Mouse (Mus musculus) spleen, adult 18-20 months (tissue): ENCODE results near the gene Zfp652.
A peak's percentile ranks its signal among the peaks of the same experiment; 100 is the strongest.

Experiments used
- DNase-seq, 2 experiments: peaks; one replicate each; pipeline ENCODE4 v3.0.0; 2022; ENCODE audit warnings: mixed read lengths in 2 of 2

Zfp652 gene

DNA sequence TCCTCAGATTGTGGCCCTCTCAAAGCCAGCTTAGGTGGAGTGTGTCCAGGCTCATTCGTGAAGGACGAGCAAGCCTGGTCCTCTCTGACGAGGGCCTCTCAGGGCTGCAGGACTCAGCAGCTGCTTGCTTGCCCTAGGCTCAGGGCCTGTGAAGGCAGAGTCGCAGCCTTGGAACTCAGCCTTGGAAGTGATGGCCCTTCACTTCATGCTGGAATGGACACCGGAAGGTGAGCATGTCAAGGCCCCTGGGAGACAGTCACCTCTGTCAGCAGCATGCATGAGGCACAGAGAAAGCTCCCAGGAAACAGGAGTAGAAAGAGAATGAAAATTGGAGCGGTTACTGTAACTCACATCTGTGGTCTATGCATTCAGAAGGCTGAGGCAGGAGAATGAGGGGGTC is 99.3 kb downstream of the Zfp652 start:
- DNase-seq, result no peak

DNA sequence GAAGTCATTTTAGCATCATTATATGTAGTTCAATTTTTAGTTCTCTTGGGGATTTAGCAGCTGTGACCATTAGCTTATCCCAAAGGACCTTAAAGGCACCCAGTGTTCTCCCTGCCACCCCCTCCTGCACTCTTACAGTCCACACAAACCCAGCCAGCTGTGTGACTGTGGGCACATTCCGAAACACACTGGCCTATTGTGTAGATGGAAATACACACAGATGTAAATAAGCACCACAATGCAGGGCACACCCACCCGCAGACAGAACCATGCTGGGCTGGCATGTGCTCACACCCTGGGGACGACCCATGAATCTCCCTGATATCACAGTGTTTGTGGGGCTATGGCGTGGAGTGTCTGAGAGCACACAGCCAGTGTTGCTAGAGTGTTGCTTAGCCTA is 99.8 kb downstream of the Zfp652 start:
- DNase-seq, result no peak

- no peak for DNase-seq
Measured at GRCm38 (mm10) chr11:95814101-95814500, 101.6 kb downstream of the Zfp652 start.

GRCm38 (mm10) chr11:95814857-95815256 is 102.4 kb downstream of the Zfp652 start:
- no peak for DNase-seq

DNA sequence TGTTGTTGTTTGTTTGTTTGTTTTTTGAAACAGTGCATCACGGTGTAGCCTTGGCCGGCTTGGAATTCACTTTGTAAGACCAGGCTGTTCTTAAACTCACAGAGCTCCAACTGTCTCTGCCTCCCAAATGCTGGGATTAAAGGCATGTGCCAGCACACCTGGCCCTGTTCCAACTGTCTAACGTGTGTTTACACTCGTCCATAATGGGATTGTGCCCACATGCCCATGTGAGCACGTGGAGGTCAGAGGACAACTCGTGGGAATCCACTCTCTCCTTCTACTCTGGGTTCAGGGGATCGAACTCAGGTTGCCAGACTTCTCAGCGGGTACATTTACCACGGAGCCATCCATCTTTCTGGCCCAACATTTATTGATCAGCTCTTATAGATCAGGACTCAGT is 102.9 kb downstream of the Zfp652 start:
- no peak for DNase-seq

- no peak for DNase-seq
Measured at GRCm38 (mm10) chr11:95819138-95819537, 106.7 kb downstream of the Zfp652 start.

GRCm38 (mm10) chr11:95821511-95821910 is 109.0 kb downstream of the Zfp652 start:
- no peak for DNase-seq

DNA sequence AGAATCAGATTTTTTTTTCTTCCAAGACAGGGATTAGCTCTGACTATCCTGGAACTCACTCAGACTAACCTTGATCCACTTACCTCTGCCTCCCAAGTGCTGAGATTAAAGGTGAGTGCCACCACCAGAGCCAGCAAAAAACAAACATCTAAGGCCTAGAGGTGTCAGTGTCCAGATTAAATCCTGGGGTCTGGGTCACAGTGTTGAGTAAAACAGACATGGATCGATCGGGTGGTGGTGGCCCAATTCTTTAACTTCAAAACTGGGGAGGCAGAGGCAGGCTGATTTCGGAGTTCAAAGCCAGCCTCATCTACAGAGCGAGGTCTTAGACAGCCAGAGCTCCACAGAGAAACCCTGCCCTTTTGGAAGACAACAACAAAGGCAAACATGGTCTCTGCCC is 110.0 kb downstream of the Zfp652 start:
- DNase-seq, result no peak

GRCm38 (mm10) chr11:95824071-95824876 is 111.8 kb downstream of the Zfp652 start, which contains the start of gene Phospho1:
Gene Phospho1, plus strand, starts transcription at chr11:95824499.
- DNase-seq, result peak; percentile 79 to 87

DNA sequence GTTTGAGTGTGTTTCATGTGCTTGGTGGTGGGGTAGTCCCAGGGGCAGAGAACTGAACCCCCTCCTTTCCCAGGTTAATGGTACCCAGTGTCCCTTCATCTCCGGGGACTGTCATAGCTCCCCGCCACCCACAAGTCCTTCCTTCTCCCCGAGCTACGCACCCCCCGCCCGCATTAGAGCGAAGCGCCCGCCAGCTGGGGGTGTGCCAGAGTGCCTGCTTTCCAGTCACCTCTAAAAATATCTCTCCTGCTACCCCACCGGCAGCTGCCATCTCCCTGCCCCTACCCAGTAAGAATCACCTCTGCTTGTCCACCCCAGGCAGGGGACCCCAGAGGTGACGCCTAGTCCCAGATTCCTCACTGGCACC is 112.4 kb downstream of the Zfp652 start:
- peak; percentile 15 to 16 for DNase-seq

GRCm38 (mm10) chr11:95825625-95826024 is 113.2 kb downstream of the Zfp652 start:
- no peak for DNase-seq

GRCm38 (mm10) chr11:95826317-95827167 is 114.1 kb downstream of the Zfp652 start:
- no peak for DNase-seq

- DNase-seq, result no peak
Measured at GRCm38 (mm10) chr11:95827168-95827447, 114.6 kb downstream of the Zfp652 start.

GRCm38 (mm10) chr11:95827464-95828085 is 115.1 kb downstream of the Zfp652 start:
- peak; percentile 33 to 72 for DNase-seq

- DNase-seq, result no peak
Measured at GRCm38 (mm10) chr11:95828181-95828964, 115.9 kb downstream of the Zfp652 start.

DNA sequence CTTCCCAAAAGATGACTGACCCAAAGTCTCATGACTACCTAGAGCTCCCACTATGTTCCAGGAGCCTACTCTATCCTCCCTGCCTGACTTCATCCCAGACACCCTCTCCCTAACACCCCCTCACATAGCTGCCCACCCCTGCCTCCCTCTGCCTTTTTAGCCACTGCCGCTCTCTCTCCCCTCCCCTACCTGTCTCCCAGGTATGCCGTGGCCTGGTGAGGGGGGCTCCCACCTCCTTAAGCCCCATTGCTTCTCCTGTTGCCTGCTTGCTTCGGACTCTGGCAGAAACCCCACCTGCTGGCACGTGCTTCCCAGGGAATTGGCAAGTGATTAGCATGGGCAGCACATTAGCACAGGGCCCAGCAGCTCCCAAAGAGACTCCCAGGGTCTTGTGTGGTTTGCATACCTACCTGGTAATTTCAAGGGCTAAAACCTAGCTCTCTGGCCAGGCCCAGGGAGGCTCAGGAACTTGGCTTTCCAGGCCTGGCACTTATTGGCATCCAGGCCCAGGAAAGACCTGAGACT is 117.1 kb downstream of the Zfp652 start:
- DNase-seq, result no peak

- DNase-seq, result peak; percentile 24 to 43
Measured at GRCm38 (mm10) chr11:95830411-95831275, 118.2 kb downstream of the Zfp652 start.

GRCm38 (mm10) chr11:95831276-95831619 is 118.8 kb downstream of the Zfp652 start:
- no peak for DNase-seq

- no peak for DNase-seq
Measured at GRCm38 (mm10) chr11:95831641-95832040, 119.2 kb downstream of the Zfp652 start.

DNA sequence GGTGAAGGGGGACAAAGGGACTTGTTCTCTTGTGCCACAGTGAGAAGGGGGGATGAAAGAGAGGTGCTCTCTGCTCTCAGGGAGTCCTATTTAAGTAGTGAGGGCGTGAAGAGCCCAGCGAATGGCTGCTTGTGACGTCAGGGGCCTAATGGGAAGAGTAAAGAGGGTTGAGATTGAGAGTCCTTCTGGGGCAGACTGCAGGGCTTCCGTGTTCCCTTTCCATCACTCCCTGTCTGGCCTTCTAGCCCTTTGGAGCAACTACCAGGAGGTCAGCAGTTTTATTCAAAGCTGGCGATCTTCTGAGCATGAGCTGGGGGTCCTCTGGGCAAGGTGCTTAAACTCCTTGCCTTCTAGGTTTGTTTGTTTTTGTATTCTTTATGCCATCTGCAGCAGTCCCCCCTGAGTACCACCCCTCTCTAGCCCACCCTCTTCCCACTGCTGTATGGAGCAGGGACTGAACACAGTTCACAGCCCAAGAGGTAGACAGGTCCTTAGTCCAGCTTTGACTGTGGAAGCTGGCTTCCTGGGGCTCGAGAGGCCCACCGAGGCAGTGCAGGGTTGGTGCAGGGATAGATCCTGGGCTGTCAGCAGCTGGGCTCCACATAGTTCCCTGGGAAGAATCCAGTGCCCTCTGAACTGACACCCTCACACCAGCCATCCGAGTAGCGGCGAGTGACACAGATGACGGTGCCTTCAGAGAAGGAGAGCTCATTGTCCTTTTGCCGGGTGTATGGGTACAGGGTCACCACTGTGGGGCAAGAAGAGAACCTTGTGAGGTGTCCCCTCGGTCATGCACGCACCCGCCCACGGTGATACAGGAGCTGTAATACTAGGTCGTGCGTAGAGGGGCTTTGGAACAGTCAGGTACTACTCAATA is 119.9 kb downstream of the Zfp652 start:
- no peak for DNase-seq
